Mouse (Mus musculus) forebrain, embryonic 14.5 days (tissue): ENCODE results near the gene Mast1. TPM values are rescaled to one million over a fixed set of nuclear protein-coding genes. Genes with fewer than 3 reads are reported as not detected.
A peak's percentile ranks its signal among the peaks of the same experiment; 100 is the strongest.

Experiments
- ATAC-seq: fragments of 200-750 bp; cut with Nextera tagmentation; 2 replicates; pipeline ENCODE4 v1.8.0; 2017; ENCODE audit warnings: mild to moderate bottlenecking, moderate library complexity
- DNase-seq: peaks from one replicate; pipeline ENCODE4 v3.0.0-alpha.2; 2015; ENCODE audit warnings: low spot score
- H3K27ac ChIP-seq: fragments of 300-500 bp; sonication (generic); 2 replicates; pipeline ENCODE4 v1.5.1; 2014; ENCODE audit warnings: low read depth, mild to moderate bottlenecking, control low read depth, low read length, moderate library complexity
- H3K27me3 ChIP-seq: fragments of 300-500 bp; sonication (generic); replicated peaks from 2 replicates; pipeline ENCODE4 v1.6.1; 2014; ENCODE audit warnings: low read length, control low read depth, mixed read lengths; ENCODE audit not compliant: control insufficient read depth, insufficient read depth
- H3K36me3 ChIP-seq: fragments of 300-500 bp; sonication (generic); 2 replicates; pipeline ENCODE4 v1.6.1; 2014; ENCODE audit warnings: low read length, control low read depth; ENCODE audit not compliant: control insufficient read depth, insufficient read depth
- H3K4me1 ChIP-seq: fragments of 300-500 bp; sonication (generic); 2 replicates; pipeline ENCODE4 v1.6.1; 2014; ENCODE audit warnings: antibody characterized with exemption, low read length, control low read depth; ENCODE audit not compliant: control insufficient read depth, insufficient read depth
- H3K4me2 ChIP-seq: fragments of 300-500 bp; sonication (generic); 2 replicates; pipeline ENCODE4 v1.6.1; 2014; ENCODE audit warnings: mild to moderate bottlenecking, control low read depth, low read length
- H3K4me3 ChIP-seq: fragments of 300-500 bp; sonication (generic); 2 replicates; pipeline ENCODE4 v1.5.1; 2014; ENCODE audit warnings: low read depth, low read length, control low read depth
- H3K9ac ChIP-seq: fragments of 300-500 bp; sonication (generic); 2 replicates; pipeline ENCODE4 v1.6.1; 2014; ENCODE audit warnings: mild to moderate bottlenecking, low read length, control low read depth, moderate library complexity
- H3K9me3 ChIP-seq: fragments of 300-500 bp; sonication (generic); replicated peaks from 2 replicates; pipeline ENCODE4 v1.6.1; 2016; ENCODE audit warnings: low read length, control low read depth, mixed read lengths; ENCODE audit not compliant: control insufficient read depth
- WGBS: fragments of 180-500 bp; shearing (Covaris S2); extraction: QIAGEN DNeasy Blood & Tissue Kit; methylation state at CpG from one replicate; pipeline ENCODE4 v1.1.7; 2014; 5-methylcytosine and 5-hydroxymethylcytosine counted together
- polyA plus RNA-seq: library from polyadenylated mRNA; unstranded; fragments of >200 nt; fragmentation: Nextera tagmentation; extraction: Ambion mirVana; gene quantifications from 2 replicates; pipeline ENCODE4 v1.2.1, GENCODE M21; 2014

The Mast1 gene
- polyA plus RNA-seq, 1 experiment from 2014 or later: 24.5 TPM

DNA sequence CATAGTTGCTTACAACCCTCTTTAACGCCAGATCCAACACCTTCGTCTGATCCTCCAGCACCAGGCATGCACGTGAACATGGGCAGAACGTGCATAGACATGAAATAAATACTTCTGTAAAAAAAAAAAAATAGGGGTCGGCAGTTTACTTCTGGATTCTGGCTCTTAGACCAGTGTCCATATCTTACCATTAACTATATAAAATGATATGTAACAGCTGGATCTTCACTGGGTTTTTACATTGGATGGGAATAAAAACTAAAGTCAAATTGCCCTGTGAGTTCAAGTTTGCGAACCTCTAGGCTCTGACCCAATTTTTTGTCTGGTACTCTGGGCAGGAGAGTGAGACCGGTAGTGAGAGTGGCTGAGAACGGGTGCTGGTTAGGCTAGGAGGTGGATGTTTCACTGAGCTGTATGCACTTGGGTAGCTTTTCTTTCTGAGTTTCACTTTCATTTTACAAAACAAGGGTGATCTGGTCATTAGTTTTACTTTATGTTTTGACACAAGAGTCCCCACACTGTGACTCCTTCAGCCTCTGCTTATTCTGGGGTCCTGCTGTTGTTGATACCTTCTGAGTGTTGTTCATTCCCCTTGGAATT is 37.5 kb upstream of the Mast1 start:
- H3K27ac ChIP-seq: no peak overlapping the region
- H3K9ac ChIP-seq: no peak overlapping the region
- no peak overlapping the region for H3K4me2 ChIP-seq
- no peaks in the 10 kb centered on the region for H3K9me3 ChIP-seq
- no peak overlapping the region for H3K4me3 ChIP-seq
- H3K27me3 ChIP-seq: peaks cover 27% of the 10 kb centered on the region
- WGBS: 81% methylated on average over 8 of the region's 8 CpGs
- no peak for DNase-seq
- H3K36me3 ChIP-seq: peaks cover 49% of the 10 kb centered on the region
- H3K4me1 ChIP-seq: peaks cover 33% of the 10 kb centered on the region
- no peak for ATAC-seq

DNA sequence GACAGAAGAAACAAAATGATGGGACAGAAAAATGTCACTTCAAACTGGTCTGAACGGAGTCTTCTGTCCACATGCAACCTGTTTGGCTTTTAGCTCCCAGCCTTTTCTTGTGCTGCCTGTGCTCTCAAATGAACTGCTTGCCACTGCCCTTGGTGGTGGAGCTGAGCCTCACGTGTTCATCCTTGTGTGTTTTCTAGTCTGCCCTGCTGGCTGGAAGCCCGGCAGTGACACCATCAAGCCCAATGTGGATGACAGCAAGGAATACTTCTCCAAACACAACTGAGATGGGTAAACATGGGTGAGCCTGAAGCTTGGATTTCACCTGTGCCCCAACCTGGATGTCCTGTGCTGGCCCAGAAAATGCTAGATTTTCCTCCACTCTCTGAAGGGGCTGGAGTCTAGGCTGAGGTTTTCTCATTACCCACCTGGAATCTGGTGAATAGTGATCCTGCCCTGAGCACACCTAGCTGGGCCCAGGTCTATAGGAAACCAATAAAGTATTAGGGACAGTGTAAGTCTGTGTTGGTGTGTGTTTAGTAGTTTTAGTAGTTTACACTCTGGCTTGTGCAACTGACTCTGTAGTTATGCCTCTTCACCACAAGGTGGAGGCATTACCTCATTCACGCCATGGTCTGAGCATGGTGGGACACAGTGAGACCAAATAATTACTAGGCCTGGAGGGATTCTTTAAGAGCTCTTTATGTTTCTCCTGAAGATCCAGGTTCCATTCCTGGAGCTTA is 36.8 kb upstream of the Mast1 start:
- ATAC-seq (0 out of 2 replicates have a peak, but pooled peaks have one; percentile 7), DNase-seq (peak; percentile 83)
- peaks cover 49% of the 10 kb centered on the region for H3K36me3 ChIP-seq
- H3K4me2 ChIP-seq: no peak overlapping the region
- WGBS: 56% methylated on average over 4 of the region's 4 CpGs
- no peaks in the 10 kb centered on the region for H3K9me3 ChIP-seq
- H3K27me3 ChIP-seq: peaks cover 22% of the 10 kb centered on the region
- no peak overlapping the region for H3K4me3 ChIP-seq
- H3K9ac ChIP-seq: no peak overlapping the region
- no peak overlapping the region for H3K27ac ChIP-seq
- peaks cover 27% of the 10 kb centered on the region for H3K4me1 ChIP-seq

DNA sequence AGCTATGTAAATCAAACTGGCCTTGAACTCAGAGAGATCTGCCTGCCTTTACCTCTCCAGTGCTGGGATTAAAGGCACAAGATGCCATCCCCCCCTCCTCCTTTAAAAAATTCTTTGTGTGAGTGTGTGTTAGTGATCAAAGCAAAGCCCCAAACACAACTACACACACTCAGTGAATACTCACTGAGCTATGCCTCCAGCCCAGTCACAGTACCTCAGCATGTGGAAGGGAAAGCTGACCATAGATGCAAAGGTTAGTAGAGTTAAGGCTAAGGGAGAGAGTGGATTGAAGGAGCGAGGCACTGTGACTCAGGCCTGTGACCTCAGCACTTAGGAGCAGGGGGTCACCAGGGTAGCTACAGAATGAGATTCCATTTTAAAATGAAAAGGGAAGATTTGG is 35.9 kb upstream of the Mast1 start:
- Histone ChIP-seq H3K27ac (no peak overlapping the region), H3K36me3 (peaks cover 49% of the 10 kb centered on the region), H3K27me3 (peaks cover 14% of the 10 kb centered on the region), H3K9me3 (no peaks in the 10 kb centered on the region), H3K4me3 (no peak overlapping the region), H3K4me2 (no peak overlapping the region), H3K4me1 (peaks cover 29% of the 10 kb centered on the region), H3K9ac (no peak overlapping the region)
- no peak for DNase-seq
- 82% methylated on average over 1 of the region's 1 CpGs for WGBS
- no peak for ATAC-seq

DNA sequence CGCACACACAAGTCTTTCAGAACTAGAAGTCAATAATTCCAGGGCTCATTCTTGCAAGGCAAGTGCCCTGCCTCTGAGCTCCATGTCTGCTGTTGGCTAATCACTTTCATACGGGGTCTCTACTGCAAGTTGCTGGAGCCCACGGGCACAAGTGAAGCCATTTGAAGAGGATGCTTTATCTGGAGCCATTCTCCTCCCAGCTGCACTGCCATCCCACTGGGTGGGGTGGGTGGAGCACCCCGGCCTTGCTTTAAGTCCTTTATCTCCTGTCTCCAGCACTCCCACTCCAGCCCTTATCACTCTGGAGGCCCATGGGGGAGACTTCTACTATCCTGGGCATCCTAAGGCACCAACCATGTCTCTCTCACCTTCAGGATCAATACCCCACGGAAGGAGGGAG is 33.8 kb upstream of the Mast1 start:
- H3K4me3 ChIP-seq: peak overlapping the region; percentile 90
- H3K4me2 ChIP-seq: peak overlapping the region; percentile 95
- H3K27ac ChIP-seq: 0 out of 2 replicates have a peak overlapping the region, but pooled peaks have one; percentile 84

DNA sequence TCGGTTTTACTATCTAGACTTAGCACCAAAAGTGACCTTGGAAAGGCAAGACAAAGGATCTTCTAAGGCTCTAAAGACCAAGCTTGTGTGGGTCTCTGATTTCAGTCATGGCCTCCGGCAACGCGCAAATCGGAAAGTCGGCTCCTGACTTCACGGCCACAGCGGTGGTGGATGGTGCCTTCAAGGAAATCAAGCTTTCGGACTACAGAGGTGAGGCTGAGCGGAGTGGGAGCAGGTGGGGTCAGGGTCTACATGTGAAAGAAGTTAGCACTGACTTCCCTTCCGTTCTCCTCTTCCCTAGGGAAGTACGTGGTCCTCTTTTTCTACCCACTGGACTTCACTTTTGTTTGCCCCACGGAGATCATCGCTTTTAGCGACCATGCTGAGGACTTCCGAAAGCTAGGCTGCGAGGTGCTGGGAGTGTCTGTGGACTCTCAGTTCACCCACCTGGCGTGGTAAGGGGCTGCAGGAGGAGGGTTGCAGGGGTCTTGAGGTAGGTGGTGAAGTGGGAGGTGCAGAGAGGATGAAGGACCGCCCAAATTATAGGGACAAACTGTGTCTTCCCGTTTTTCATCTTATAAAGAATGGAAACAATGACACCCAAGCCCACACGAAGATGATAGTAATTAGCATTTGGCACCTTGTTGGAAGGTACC is 33.1 kb upstream of the Mast1 start:
- WGBS: 7% methylated on average over 21 of the region's 21 CpGs
- H3K27ac ChIP-seq: peak overlapping the region; percentile 84
- DNase-seq (no peak), ATAC-seq (no peak)
- H3K9ac ChIP-seq: peak overlapping the region; percentile 99
- H3K27me3 ChIP-seq: no peaks in the 10 kb centered on the region
- H3K4me3 ChIP-seq: peak overlapping the region; percentile 90
- H3K36me3 ChIP-seq: peaks cover 47% of the 10 kb centered on the region
- peaks cover 16% of the 10 kb centered on the region for H3K4me1 ChIP-seq
- no peaks in the 10 kb centered on the region for H3K9me3 ChIP-seq
- H3K4me2 ChIP-seq: peak overlapping the region; percentile 95

More for the DNA sequence above, 33.8 kb upstream of the Mast1 start:
- peak overlapping the region; percentile 99 for H3K9ac ChIP-seq
- peaks cover 15% of the 10 kb centered on the region for H3K4me1 ChIP-seq
- no peaks in the 10 kb centered on the region for H3K9me3 ChIP-seq
- DNase-seq: no peak
- H3K36me3 ChIP-seq: peaks cover 49% of the 10 kb centered on the region
- WGBS: 67% methylated on average over 5 of the region's 5 CpGs
- no peaks in the 10 kb centered on the region for H3K27me3 ChIP-seq
- ATAC-seq: no peak

DNA sequence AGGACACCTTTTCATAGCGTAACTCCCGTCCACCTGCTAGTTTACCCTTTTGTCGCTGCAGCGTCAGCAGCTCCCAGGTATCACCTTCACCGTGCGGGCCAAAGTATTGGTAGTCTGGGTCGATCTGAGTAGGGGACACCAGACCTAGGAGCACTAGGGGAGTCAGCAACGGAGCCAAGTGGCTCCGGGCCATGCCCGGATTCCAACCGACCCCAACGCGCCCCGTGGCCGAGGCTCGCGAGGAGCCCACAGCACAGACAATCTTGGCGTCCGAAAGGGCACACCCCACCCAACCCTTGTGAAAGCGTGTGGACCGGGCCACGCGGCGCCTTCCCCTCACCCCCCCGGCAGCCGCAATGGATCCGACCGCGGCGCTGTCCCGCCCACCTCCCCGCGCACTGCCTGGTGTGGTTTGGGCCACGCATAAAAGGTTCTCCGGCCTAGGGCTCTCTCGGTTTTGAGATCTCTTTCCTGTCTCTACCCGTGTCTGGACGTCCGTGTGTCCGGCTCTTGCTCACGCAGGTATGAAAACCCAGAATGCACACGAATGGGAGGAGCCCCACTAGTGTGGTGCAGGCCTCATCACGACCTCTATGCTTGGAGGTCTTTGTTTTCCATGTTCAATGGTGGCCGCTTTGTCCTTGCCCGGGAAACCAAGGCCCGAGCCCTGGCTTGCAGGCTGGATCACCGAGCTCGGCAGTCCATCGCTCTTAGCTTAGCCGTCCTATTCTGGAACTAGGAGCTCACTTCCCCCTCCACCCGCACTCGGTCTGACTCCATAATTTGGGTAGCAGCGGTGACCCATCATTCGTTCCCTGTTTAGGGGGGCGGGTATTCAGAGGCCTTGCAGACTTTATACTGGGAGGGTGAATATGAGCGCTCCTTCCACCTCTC is 32.3 kb upstream of the Mast1 start, which contains the start of the genes Gm49661, Prdx2 and Rnaseh2a:
Gene Gm49661 (minus strand): TSS at position 193 of the 894 bp plus-strand sequence.
Gene Prdx2 (plus strand): TSS at position 347 of the 894 bp plus-strand sequence.
Gene Rnaseh2a (minus strand): TSS at position 527 of the 894 bp plus-strand sequence.
- Histone ChIP-seq H3K36me3 (peaks cover 40% of the 10 kb centered on the region), H3K4me1 (peaks cover 21% of the 10 kb centered on the region)
- 2% methylated on average over 54 of the region's 56 CpGs for WGBS

DNA sequence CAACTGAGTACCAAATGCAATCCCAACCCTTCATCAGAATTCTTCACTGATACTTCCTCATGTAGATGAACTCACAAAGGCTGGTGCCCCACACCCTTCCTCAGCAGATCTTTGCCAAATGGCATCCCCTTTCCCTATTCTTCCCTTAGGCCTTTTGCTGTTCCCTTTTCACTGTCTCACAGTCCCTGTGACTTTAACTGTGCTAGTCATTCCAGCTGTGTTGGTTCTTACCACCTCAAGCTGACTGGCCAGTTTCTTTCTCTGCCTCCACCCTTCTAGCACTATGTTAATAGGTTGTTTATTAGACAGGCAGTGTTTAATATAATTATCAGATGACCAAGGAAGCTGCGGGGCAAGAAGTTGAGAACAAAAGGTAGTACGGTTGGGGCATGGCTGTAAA is 31.5 kb upstream of the Mast1 start:
- 7% methylated on average over 2 of the region's 2 CpGs for WGBS
- peaks cover 21% of the 10 kb centered on the region for H3K4me1 ChIP-seq
- DNase-seq: no peak

More for the DNA sequence above, 32.3 kb upstream of the Mast1 start, which contains the start of the genes Gm49661, Prdx2 and Rnaseh2a:
- H3K4me3 ChIP-seq: peak within 1 kb of the TSS; percentile 90
- H3K9me3 ChIP-seq: no peaks in the 10 kb centered on the region
- ATAC-seq: peak; percentile 77
- no peaks in the 10 kb centered on the region for H3K27me3 ChIP-seq
- DNase-seq: peak; percentile 86
- peak within 1 kb of the TSS; percentile 84 for H3K27ac ChIP-seq
- H3K4me2 ChIP-seq: peak within 1 kb of the TSS; percentile 95
- peak within 1 kb of the TSS; percentile 99 for H3K9ac ChIP-seq

More for the DNA sequence above, 31.5 kb upstream of the Mast1 start:
- H3K4me2 ChIP-seq: peak overlapping the region; percentile 95
- peak overlapping the region; percentile 90 for H3K4me3 ChIP-seq
- H3K9me3 ChIP-seq: no peaks in the 10 kb centered on the region
- ATAC-seq: no peak
- H3K27ac ChIP-seq: no peak overlapping the region
- H3K9ac ChIP-seq: peak overlapping the region; percentile 99
- H3K36me3 ChIP-seq: peaks cover 31% of the 10 kb centered on the region
- H3K27me3 ChIP-seq: no peaks in the 10 kb centered on the region
